Mouse (Mus musculus): Measurements from ENCODE around the gene Robo1. TPM values are rescaled to one million over a fixed set of nuclear protein-coding genes. Genes with fewer than 3 reads are reported as not detected.

Robo1 gene
- polyA plus RNA-seq, 1 experiment from 2014 or later = 23.7 TPM

DNA sequence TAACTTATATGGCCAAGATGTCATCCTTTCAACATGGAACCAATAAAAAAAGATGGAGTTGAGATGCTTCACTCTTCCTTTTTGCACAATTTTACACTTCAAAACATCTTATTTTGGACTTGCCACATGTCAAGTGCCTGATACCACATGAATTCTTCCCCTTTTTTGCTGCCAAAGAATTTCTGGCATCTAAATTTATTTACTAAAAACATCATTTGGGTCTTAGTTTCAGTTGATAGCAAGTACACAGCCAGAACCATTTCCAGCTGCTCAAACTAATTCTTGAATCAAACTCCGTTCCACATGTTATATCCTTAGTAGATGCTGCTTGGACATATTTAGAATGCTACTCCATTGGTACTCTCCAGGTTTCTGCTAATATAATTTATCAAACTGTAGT, 267.1 kb downstream of the Robo1 start:
- Histone ChIP-seq H3K9ac (no peak overlapping the region), H3K4me1 (no peaks in the 10 kb centered on the region), H3K36me3 (no peaks in the 10 kb centered on the region), H3K27me3 (replicated peaks) (no peaks in the 10 kb centered on the region), H3K9me3 (no peaks in the 10 kb centered on the region), H3K4me3 (replicated peaks) (no peak overlapping the region), H3K4me2 (no peak overlapping the region), H3K27ac (no peak overlapping the region)
- 67% methylated on average over 1 of the region's 1 CpGs for WGBS
- no peak for ATAC-seq (ENCODE audit: insufficient read depth, low FRiP score, low read depth)

DNA sequence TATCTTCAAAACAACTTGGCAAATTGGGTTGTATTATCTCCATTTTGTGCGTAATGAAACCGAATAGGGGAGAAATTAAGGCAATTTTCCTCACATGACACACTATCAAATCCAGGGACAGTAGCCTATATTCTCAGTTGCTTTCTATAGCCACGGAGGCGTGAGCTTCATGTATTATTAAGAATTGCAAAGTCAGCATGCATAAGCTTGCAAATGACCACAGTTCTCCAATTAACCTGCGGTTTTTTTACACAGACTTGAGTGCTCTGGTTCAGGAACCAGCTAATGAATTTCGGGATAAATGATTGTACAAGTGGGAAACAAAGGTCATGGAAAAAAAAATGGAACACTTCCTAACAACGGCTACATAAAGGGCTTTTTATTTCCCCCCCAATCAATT, 268.9 kb downstream of the Robo1 start:
- Histone ChIP-seq H3K9me3 (no peaks in the 10 kb centered on the region), H3K4me3 (replicated peaks) (no peak overlapping the region), H3K9ac (no peak overlapping the region), H3K4me1 (no peaks in the 10 kb centered on the region), H3K27me3 (replicated peaks) (no peaks in the 10 kb centered on the region), H3K4me2 (no peak overlapping the region), H3K36me3 (no peaks in the 10 kb centered on the region), H3K27ac (no peak overlapping the region)
- WGBS = 74% methylated on average over 7 of the region's 7 CpGs
- no peak for ATAC-seq (ENCODE audit: insufficient read depth, low FRiP score, low read depth)

GRCm38 (mm10) chr16:72584454-72585159, 276.5 kb downstream of the Robo1 start:
- H3K36me3 ChIP-seq = no peaks in the 10 kb centered on the region
- no peak for ATAC-seq (ENCODE audit: insufficient read depth, low FRiP score, low read depth)
- no peak overlapping the region for H3K27ac ChIP-seq
- H3K4me3 ChIP-seq (replicated peaks) = no peak overlapping the region
- no peaks in the 10 kb centered on the region for H3K9me3 ChIP-seq
- H3K9ac ChIP-seq = no peak overlapping the region
- no peak overlapping the region for H3K4me2 ChIP-seq
- H3K4me1 ChIP-seq = no peaks in the 10 kb centered on the region
- no peaks in the 10 kb centered on the region for H3K27me3 ChIP-seq (replicated peaks)
- 68% methylated on average over 11 of the region's 11 CpGs for WGBS

DNA sequence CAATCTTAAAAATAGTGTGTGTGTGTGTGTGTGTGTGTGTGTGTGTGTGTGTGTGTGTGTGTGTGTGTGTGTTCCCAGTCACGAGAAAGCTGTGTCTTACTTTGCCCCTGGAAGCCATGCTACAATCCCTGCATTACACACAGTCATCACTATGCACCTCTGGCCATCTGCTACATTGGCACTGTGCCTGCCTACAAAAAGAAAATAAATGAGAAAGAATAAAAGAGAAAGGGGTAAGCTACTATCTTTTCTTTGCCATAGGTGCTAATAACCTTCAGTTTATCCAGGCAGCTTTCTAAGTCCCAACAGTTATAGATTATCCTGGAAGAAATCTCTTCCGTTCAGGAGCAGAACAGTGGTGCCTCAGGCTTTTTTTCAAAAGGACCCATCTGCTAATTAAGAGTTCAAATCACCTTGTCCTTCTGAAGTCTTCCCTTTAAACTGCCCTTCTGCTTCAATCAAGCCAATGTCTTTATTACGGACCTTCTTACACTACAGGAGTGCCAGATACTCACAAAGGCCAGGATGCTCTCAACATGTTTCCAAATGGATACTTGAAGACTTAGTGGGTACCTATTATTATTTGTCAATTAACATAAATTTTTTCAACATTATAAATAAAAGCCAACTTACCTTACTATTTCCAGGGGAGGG, 277.2 kb downstream of the Robo1 start:
- no peaks in the 10 kb centered on the region for H3K36me3 ChIP-seq
- no peaks in the 10 kb centered on the region for H3K9me3 ChIP-seq
- no peaks in the 10 kb centered on the region for H3K27me3 ChIP-seq (replicated peaks)
- no peak overlapping the region for H3K27ac ChIP-seq
- no peak for ATAC-seq (ENCODE audit: insufficient read depth, low FRiP score, low read depth)
- H3K4me2 ChIP-seq = no peak overlapping the region
- H3K9ac ChIP-seq = no peak overlapping the region
- 76% methylated on average over 3 of the region's 3 CpGs for WGBS
- no peak overlapping the region for H3K4me3 ChIP-seq (replicated peaks)
- H3K4me1 ChIP-seq = no peaks in the 10 kb centered on the region

GRCm38 (mm10) chr16:72587376-72588072, 279.4 kb downstream of the Robo1 start:
- Histone ChIP-seq H3K9me3 (no peaks in the 10 kb centered on the region), H3K27ac (no peak overlapping the region), H3K36me3 (no peaks in the 10 kb centered on the region), H3K4me2 (no peak overlapping the region), H3K4me3 (replicated peaks) (no peak overlapping the region), H3K4me1 (no peaks in the 10 kb centered on the region), H3K27me3 (replicated peaks) (no peaks in the 10 kb centered on the region), H3K9ac (no peak overlapping the region)
- no peak for ATAC-seq (ENCODE audit: insufficient read depth, low FRiP score, low read depth)
- 70% methylated on average over 3 of the region's 3 CpGs for WGBS

GRCm38 (mm10) chr16:72603487-72604206, 295.5 kb downstream of the Robo1 start:
- 69% methylated on average over 4 of the region's 4 CpGs for WGBS
- ATAC-seq (ENCODE audit: insufficient read depth, low FRiP score, low read depth) = no peak
- H3K4me1 ChIP-seq = no peaks in the 10 kb centered on the region
- no peak overlapping the region for H3K4me3 ChIP-seq (replicated peaks)
- H3K36me3 ChIP-seq = no peaks in the 10 kb centered on the region
- H3K9me3 ChIP-seq = no peaks in the 10 kb centered on the region
- no peak overlapping the region for H3K4me2 ChIP-seq
- no peak overlapping the region for H3K27ac ChIP-seq
- no peaks in the 10 kb centered on the region for H3K27me3 ChIP-seq (replicated peaks)
- H3K9ac ChIP-seq = no peak overlapping the region

DNA sequence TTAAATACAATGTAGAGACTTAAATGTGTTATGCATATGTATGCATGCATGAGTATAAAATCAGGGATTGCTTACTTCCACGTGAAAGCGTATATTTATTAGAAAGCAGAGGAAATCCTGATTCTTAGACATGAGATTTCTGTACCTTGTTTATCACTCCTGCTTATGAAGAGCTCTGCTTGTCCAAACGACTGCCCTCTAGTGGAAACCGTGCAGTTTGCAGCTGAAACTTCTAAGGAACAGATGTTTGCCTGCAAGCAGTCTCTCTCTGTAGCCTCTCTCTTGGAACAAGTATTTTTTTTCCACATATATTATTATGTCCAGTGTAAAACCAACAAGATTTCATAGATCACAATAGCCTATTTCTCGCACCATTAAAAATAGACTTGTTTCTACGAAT, 297.0 kb downstream of the Robo1 start:
- Histone ChIP-seq H3K27me3 (replicated peaks) (no peaks in the 10 kb centered on the region), H3K4me2 (no peak overlapping the region), H3K36me3 (no peaks in the 10 kb centered on the region), H3K4me1 (no peaks in the 10 kb centered on the region), H3K9me3 (no peaks in the 10 kb centered on the region), H3K27ac (no peak overlapping the region), H3K4me3 (replicated peaks) (no peak overlapping the region), H3K9ac (no peak overlapping the region)
- 19% methylated on average over 6 of the region's 6 CpGs for WGBS
- no peak for ATAC-seq (ENCODE audit: insufficient read depth, low FRiP score, low read depth)

DNA sequence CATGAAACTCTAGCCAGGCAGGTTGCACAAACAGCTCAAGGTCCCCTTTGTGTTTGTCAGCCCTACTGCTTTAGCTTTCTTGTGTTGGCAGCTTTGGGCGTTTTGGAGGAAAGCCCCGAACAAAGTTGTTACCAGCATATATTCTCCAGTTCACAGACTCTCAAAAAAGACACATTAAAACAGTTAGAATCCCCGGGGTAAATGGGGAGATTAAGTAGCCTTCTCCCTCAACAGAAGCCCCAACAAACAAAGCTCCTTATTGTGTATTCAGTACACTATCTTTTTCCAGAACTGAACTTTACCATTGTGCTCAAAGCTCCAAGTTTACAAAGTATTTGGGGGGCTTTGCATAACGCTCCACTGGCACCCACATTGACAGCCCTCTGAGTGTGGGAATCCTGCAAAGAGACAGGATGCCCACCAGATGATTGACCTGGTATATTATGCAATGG, 302.6 kb downstream of the Robo1 start:
- Histone ChIP-seq H3K4me1 (no peaks in the 10 kb centered on the region), H3K36me3 (no peaks in the 10 kb centered on the region), H3K9ac (no peak overlapping the region), H3K9me3 (no peaks in the 10 kb centered on the region), H3K4me2 (no peak overlapping the region), H3K27ac (no peak overlapping the region), H3K4me3 (replicated peaks) (no peak overlapping the region), H3K27me3 (replicated peaks) (no peaks in the 10 kb centered on the region)
- 65% methylated on average over 4 of the region's 4 CpGs for WGBS
- no peak for ATAC-seq (ENCODE audit: insufficient read depth, low FRiP score, low read depth)

- H3K9me3 ChIP-seq = no peaks in the 10 kb centered on the region
- H3K36me3 ChIP-seq = no peaks in the 10 kb centered on the region
- WGBS = 4% methylated on average over 1 of the region's 1 CpGs
- H3K4me1 ChIP-seq = no peaks in the 10 kb centered on the region
- H3K4me3 ChIP-seq (replicated peaks) = no peak overlapping the region
- H3K9ac ChIP-seq = no peak overlapping the region
- ATAC-seq (ENCODE audit: insufficient read depth, low FRiP score, low read depth) = no peak
- no peak overlapping the region for H3K4me2 ChIP-seq
- no peak overlapping the region for H3K27ac ChIP-seq
- no peaks in the 10 kb centered on the region for H3K27me3 ChIP-seq (replicated peaks)
These were observed 306.8 kb downstream of the Robo1 start for GRCm38 (mm10) chr16:72614898-72615297.

DNA sequence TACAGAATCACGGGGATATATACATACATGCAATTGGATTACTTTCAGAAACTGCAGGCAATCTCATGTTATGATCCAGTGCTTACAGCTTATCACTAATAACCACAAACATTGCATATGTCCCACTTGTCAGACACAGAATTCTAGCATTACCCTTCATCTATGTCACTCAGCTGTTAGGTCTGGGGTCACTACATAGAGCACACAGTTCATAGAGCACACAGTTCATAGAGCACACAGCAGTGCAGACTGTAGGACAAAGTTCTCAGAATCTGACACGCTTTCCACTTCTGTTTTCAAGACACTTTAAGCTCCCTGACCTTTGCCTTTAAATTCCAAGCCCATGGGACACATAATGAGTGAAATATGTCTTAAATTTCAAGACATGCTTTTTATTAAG, 307.3 kb downstream of the Robo1 start:
- H3K36me3 ChIP-seq = no peaks in the 10 kb centered on the region
- 61% methylated on average over 2 of the region's 2 CpGs for WGBS
- ATAC-seq (ENCODE audit: insufficient read depth, low FRiP score, low read depth) = no peak
- H3K27ac ChIP-seq = no peak overlapping the region
- no peak overlapping the region for H3K4me3 ChIP-seq (replicated peaks)
- no peak overlapping the region for H3K4me2 ChIP-seq
- H3K27me3 ChIP-seq (replicated peaks) = no peaks in the 10 kb centered on the region
- no peaks in the 10 kb centered on the region for H3K4me1 ChIP-seq
- H3K9ac ChIP-seq = no peak overlapping the region
- H3K9me3 ChIP-seq = no peaks in the 10 kb centered on the region

DNA sequence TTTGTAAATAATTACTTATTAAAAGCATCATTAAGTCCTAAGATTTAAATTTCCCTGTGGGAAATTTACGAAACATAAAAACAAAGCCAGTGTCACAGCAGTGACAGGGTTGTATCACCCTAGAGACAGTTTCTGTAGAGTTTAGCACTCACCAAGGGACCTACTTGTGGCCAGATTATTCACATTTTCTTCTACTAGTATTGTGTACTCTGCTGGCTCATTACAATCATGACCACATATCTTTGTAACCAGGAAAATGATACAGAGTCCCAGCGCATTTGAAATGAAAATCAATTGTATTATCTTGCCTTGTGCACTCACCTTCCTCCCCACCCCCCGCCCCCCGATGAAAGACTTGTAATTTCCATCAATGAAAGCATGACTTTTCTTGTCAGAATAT, 314.3 kb downstream of the Robo1 start:
- WGBS = 71% methylated on average over 4 of the region's 4 CpGs
- H3K27me3 ChIP-seq (replicated peaks) = no peaks in the 10 kb centered on the region

DNA sequence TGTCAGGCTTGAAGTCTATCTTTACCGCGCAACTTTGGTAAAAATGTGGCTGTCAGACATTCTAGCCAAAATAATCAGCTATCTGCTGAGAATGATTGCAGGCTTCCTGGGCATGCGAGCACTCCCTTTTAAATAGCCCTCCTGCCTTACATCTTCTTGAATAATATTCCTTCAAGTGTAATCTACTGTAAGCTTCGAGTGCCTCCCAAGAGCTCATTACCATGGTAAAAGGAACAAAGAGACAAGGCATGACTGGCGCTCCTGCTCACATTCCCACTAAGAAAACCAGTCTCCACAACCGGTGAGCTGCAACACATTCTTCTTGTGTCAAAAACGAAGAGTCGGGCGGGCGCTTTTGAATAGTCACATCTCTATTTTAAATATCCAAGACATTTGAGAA, 314.8 kb downstream of the Robo1 start:
- Histone ChIP-seq H3K9me3 (no peaks in the 10 kb centered on the region), H3K4me3 (replicated peaks) (no peak overlapping the region), H3K27ac (no peak overlapping the region), H3K36me3 (no peaks in the 10 kb centered on the region), H3K27me3 (replicated peaks) (no peaks in the 10 kb centered on the region), H3K4me1 (no peaks in the 10 kb centered on the region), H3K9ac (no peak overlapping the region), H3K4me2 (no peak overlapping the region)
- ATAC-seq (ENCODE audit: insufficient read depth, low FRiP score, low read depth) = no peak
- 69% methylated on average over 10 of the region's 10 CpGs for WGBS

More for the DNA sequence above, 314.3 kb downstream of the Robo1 start:
- Histone ChIP-seq H3K4me3 (replicated peaks) (no peak overlapping the region), H3K9ac (no peak overlapping the region), H3K4me1 (no peaks in the 10 kb centered on the region), H3K4me2 (no peak overlapping the region), H3K9me3 (no peaks in the 10 kb centered on the region), H3K27ac (no peak overlapping the region), H3K36me3 (no peaks in the 10 kb centered on the region)
- no peak for ATAC-seq (ENCODE audit: insufficient read depth, low FRiP score, low read depth)
